Mouse (Mus musculus) E14TG2a.4 (cell line): Measurements from ENCODE around the gene Shank2.

Source experiments
- CTCF ChIP-seq: conservative IDR thresholded peaks from 2 replicates; pipeline ENCODE4 v1.5.1; 2014; ENCODE audit warnings: low read length
- NANOG ChIP-seq: IDR thresholded peaks from 2 replicates; pipeline ENCODE4 v1.6.1; 2014; ENCODE audit warnings: borderline replicate concordance, low read length, mixed read lengths
- POU5F1 ChIP-seq: IDR thresholded peaks from 2 replicates; pipeline ENCODE4 v1.6.1; 2014; ENCODE audit warnings: low read length, borderline replicate concordance

GRCm38 (mm10) chr7:144160066-144160465 is 158.3 kb downstream of the Shank2 start:
- TF ChIP-seq CTCF, result no peak
- TF ChIP-seq POU5F1, result no peak
- TF ChIP-seq NANOG, result no peak
